Mouse (Mus musculus) forelimb bud, embryonic 11.5 days (tissue): ENCODE results near the gene Rad51c.
A peak's percentile ranks its signal among the peaks of the same experiment; 100 is the strongest.
"Not testable (repeated sequence)": the region's sequence is repeated elsewhere in the genome, so short reads cannot be mapped to it uniquely, and the experiment has no call there.

ENCODE experiments used
- DNase-seq: peaks from one replicate; pipeline ENCODE4 v3.0.0-alpha.2; 2012; ENCODE audit warnings: low read depth, low spot score

Gene Rad51c

GRCm38 (mm10) chr11:87432447-87432846, 27.7 kb upstream of the Rad51c start:
- DNase-seq = no peak

- not testable (repeated sequence) for DNase-seq
Measured at GRCm38 (mm10) chr11:87431813-87432212, 27.1 kb upstream of the Rad51c start.

GRCm38 (mm10) chr11:87430374-87430773, 25.6 kb upstream of the Rad51c start:
- DNase-seq = no peak

GRCm38 (mm10) chr11:87429363-87429762, 24.6 kb upstream of the Rad51c start:
- no peak for DNase-seq

GRCm38 (mm10) chr11:87428051-87428673, 23.4 kb upstream of the Rad51c start:
- no peak for DNase-seq

GRCm38 (mm10) chr11:87427273-87428050, 22.7 kb upstream of the Rad51c start:
- peak; percentile 46 for DNase-seq

- DNase-seq = peak; percentile 90
Measured at GRCm38 (mm10) chr11:87426450-87427250, 21.9 kb upstream of the Rad51c start.

GRCm38 (mm10) chr11:87426121-87426449, 21.3 kb upstream of the Rad51c start:
- DNase-seq = no peak

GRCm38 (mm10) chr11:87423551-87424325, 19.0 kb upstream of the Rad51c start:
- peak; percentile 30 for DNase-seq

- DNase-seq = peak; percentile 95
Measured at GRCm38 (mm10) chr11:87422511-87423340, 18.0 kb upstream of the Rad51c start.

- peak; percentile 24 for DNase-seq
Measured at GRCm38 (mm10) chr11:87421760-87422201, 17.0 kb upstream of the Rad51c start.

GRCm38 (mm10) chr11:87420861-87421260, 16.1 kb upstream of the Rad51c start:
- no peak for DNase-seq

GRCm38 (mm10) chr11:87416120-87416519, 11.4 kb upstream of the Rad51c start:
- no peak for DNase-seq

- not testable (repeated sequence) for DNase-seq
Measured at GRCm38 (mm10) chr11:87413412-87413811, 8.7 kb upstream of the Rad51c start.

- DNase-seq = peak; percentile 99
Measured at GRCm38 (mm10) chr11:87404111-87404853, 472 bp downstream of the Rad51c start.

- no peak for DNase-seq
Measured at GRCm38 (mm10) chr11:87398402-87398801, 6.4 kb downstream of the Rad51c start.

- no peak for DNase-seq
Measured at GRCm38 (mm10) chr11:87393855-87394254, 10.9 kb downstream of the Rad51c start.

GRCm38 (mm10) chr11:87385676-87386075, 19.1 kb downstream of the Rad51c start:
- DNase-seq = no peak

- no peak for DNase-seq
Measured at GRCm38 (mm10) chr11:87384551-87384950, 20.2 kb downstream of the Rad51c start.
